Mouse (Mus musculus): ENCODE results near the gene Gm20388. TPM values are rescaled to one million over a fixed set of nuclear protein-coding genes. Genes with fewer than 3 reads are reported as not detected.
"Not testable (repeated sequence)": the region's sequence is repeated elsewhere in the genome, so short reads cannot be mapped to it uniquely, and the experiment has no call there.

Gene Gm20388
- polyA plus RNA-seq, 1 experiment from 2014 or later: not detected

DNA sequence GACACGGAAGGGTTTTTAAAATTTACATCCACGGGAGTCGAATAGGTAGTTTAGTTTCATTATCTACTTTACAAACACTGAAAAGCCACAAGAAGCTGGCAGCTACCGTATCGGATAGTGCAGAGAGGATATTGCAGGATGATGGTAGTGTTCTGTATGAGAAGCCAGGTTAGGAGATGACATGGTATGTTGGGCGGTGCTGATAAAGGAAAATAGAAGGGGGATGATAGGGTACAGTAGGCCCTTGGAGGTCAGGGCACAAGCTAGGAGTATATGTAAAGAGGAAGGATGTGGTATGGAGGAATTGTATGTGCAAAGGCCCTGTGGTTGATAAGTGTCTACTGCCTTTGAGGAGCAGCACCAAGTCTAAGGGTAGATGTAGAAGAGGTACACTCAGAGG, 3543.9 kb downstream of the Gm20388 start:
- H3K27me3 ChIP-seq: no peaks in the 10 kb centered on the region
- peaks cover 81% of the 10 kb centered on the region for H3K36me3 ChIP-seq
- no peak overlapping the region for H3K27ac ChIP-seq
- no peak for ATAC-seq (ENCODE audit: insufficient number of reproducible peaks, insufficient read depth, low FRiP score, low TSS enrichment)
- H3K4me2 ChIP-seq (replicated peaks): no peak overlapping the region
- WGBS: 90% methylated on average over 6 of the region's 6 CpGs
- H3K9ac ChIP-seq: no peak overlapping the region
- no peaks in the 10 kb centered on the region for H3K4me1 ChIP-seq
- no peak overlapping the region for H3K4me3 ChIP-seq
- no peaks in the 10 kb centered on the region for H3K9me3 ChIP-seq

DNA sequence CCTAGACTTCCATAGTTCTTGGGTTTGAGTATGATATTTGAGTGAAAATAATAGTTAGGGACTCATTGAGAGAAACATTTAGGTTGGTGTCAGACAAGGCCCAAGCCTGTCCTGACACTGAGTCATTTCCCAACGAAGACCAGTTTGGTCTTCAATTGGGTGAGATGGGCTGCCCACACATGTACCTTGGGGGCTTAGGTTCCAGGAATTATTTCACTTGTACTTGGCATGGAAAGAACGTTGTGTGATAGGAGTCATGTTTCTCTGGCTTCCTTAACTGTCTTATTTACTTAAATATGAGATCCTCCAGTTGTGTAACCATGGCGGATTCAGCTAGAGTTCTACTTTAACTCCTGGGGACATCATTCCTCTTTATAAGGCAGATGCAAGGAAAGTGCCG, 3553.0 kb downstream of the Gm20388 start:
- no peak overlapping the region for H3K4me3 ChIP-seq
- ATAC-seq (ENCODE audit: insufficient number of reproducible peaks, insufficient read depth, low FRiP score, low TSS enrichment): no peak
- H3K36me3 ChIP-seq: peaks cover 45% of the 10 kb centered on the region
- H3K4me1 ChIP-seq: no peaks in the 10 kb centered on the region
- no peak overlapping the region for H3K9ac ChIP-seq
- no peaks in the 10 kb centered on the region for H3K27me3 ChIP-seq
- no peak overlapping the region for H3K4me2 ChIP-seq (replicated peaks)
- WGBS: 78% methylated on average over 4 of the region's 4 CpGs
- no peaks in the 10 kb centered on the region for H3K9me3 ChIP-seq
- no peak overlapping the region for H3K27ac ChIP-seq

DNA sequence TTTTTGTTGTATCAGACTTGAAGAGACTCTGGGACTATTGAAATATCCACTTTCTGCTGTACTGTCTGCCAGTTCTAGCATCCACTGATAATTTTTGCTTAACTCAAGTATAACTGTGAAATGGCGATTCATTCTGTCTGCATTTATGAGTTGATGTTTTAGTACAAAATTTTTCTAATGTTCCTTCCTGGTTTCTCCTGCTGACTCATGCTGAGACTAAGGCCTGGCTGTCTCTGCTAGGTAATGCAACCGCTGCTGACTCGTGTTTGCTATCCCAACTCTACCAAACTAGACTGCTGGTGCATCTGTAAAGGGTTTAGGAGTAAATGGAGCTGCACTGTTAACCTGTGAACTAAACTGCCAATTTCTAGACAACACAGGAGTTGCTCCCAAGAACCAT, 3556.8 kb downstream of the Gm20388 start:
- Histone ChIP-seq H3K4me2 (replicated peaks) (no peak overlapping the region), H3K4me3 (no peak overlapping the region), H3K4me1 (no peaks in the 10 kb centered on the region), H3K27ac (no peak overlapping the region), H3K9me3 (no peaks in the 10 kb centered on the region), H3K27me3 (no peaks in the 10 kb centered on the region), H3K36me3 (peaks cover 11% of the 10 kb centered on the region), H3K9ac (no peak overlapping the region)
- ATAC-seq (ENCODE audit: insufficient number of reproducible peaks, insufficient read depth, low FRiP score, low TSS enrichment): no peak
- 71% methylated on average over 3 of the region's 3 CpGs for WGBS

DNA sequence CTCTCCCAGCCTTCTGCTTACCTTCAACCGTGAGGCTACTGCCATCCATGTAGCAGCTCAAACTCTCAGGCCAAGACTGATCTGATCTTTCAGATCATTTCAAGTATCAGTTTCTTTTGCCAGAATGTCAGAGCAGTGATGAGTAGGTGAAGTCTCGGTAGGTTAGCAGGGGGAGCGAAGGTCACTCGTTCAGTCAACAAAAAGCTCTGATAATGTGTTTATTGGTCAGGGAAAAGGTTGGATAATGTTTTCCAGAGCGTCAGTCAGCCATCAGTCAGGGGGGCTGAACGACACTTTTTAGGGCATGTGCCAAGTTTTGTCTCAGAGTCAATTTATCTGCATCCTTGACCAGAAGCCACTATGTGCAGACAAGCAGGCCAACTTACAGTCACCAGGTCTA, 3562.3 kb downstream of the Gm20388 start:
- not testable (repeated sequence) for H3K27ac ChIP-seq; ATAC-seq (ENCODE audit: insufficient number of reproducible peaks, insufficient read depth, low FRiP score, low TSS enrichment); H3K36me3 ChIP-seq; H3K9me3 ChIP-seq; H3K27me3 ChIP-seq; H3K4me1 ChIP-seq; H3K9ac ChIP-seq; H3K4me2 ChIP-seq (replicated peaks); H3K4me3 ChIP-seq
- WGBS: 63% methylated on average over 6 of the region's 6 CpGs

DNA sequence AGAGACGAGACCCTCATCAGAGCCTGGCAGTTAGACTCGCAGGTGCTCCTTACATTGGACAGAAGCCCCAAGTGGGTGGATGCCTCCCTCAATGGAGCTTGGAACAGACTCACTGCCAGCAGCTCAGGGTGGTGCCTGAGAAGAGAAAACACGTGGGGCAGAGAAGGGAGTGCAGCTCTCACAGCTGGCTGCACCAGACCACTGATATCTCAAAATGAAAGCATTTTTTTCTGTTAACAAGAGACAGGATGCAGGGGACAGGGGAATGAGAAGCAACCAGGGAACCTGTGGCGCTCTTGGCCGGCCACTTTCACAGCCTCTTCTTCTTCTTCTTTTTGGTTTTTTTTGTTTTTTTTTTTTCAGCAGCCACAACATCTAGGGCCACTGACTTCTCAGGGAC, 3563.9 kb downstream of the Gm20388 start:
- ATAC-seq (ENCODE audit: insufficient number of reproducible peaks, insufficient read depth, low FRiP score, low TSS enrichment); H3K9me3 ChIP-seq; H3K9ac ChIP-seq; H3K27me3 ChIP-seq; H3K27ac ChIP-seq; H3K4me3 ChIP-seq; H3K4me2 ChIP-seq (replicated peaks); H3K36me3 ChIP-seq: not testable (repeated sequence)
- WGBS: 65% methylated on average over 5 of the region's 5 CpGs
- H3K4me1 ChIP-seq: peaks cover 15% of the 10 kb centered on the region

DNA sequence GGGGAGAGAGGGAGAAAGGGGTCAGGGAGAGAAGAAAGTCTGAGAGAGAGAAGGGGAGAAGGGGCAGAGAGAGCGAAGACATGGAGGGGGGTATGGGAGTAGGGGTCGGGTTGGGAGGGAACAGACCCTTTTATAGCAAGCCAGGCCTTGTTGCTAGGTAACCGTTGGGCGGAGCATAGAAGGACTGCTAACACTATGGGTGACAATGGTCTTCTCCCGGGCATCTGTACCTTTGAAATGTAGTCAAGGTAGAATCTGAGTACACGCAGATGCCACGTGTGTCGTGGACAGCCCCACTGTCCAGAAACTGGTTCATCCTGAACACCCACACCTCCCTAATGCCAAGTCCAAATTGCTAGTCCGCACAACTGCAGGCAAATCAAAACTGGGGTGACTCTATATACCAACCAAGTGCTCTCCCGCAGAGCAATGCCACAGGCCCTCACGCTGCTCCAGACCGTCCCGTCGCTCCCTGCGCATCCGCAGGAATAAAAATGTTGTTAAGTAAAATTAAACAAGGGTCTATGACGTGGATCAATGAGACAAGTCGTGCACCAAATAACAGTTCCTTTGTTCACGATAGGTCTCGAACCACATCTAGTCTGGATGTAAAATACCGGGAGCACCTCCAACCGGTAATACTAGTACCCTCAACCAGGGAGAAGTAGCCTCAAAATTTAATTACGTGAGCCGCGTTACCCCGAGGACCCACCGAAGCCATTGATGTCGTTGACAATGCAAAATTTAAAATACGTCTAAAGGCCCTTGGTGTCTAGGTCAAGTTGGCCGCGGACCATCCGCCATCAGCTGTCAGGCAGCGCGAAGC, 3566.5 kb downstream of the Gm20388 start:
- H3K27me3 ChIP-seq: no peaks in the 10 kb centered on the region
- peak overlapping the region; percentile 66 for H3K4me3 ChIP-seq
- H3K9ac ChIP-seq: peak overlapping the region; percentile 75
- 9% methylated on average over 34 of the region's 34 CpGs for WGBS
- H3K36me3 ChIP-seq: peaks cover 16% of the 10 kb centered on the region
- H3K9me3 ChIP-seq: no peaks in the 10 kb centered on the region
- peak overlapping the region; percentile 91; the same call in 1 of the 2 replicates for H3K27ac ChIP-seq
- peaks cover 15% of the 10 kb centered on the region for H3K4me1 ChIP-seq
- peak; percentile 43; the same call in 1 of the 2 replicates for ATAC-seq (ENCODE audit: insufficient number of reproducible peaks, insufficient read depth, low FRiP score, low TSS enrichment)
- peak overlapping the region; percentile 87 for H3K4me2 ChIP-seq (replicated peaks)

DNA sequence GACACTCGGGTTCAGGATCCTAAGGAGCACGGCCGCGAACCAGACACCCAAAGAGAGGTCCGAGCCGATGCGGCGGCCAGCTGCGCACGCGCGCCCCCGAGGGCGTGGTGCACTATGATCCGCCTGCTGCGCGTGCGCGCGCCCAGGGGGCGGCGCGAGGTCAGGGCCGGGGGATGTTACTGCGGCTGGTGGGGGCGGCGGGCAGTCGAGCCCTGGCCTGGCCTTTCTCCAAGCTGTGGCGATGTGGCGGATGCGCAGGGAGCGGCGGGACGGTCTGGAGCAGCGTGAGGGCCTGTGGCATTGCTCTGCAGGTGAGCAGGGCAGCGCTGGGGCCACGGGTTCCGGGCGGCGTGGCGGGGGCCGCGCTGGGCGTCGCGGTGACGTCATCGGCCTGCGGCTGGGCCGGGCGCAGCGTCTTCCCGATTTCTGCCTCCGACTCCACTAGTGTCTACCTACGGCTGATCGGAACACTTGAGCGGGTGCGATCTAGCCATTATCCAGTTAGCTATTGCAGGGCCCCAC, 3567.2 kb downstream of the Gm20388 start, which contains the start of gene Afg3l1:
Afg3l1 (plus strand) TSS at position 167 of the 522 bp plus-strand sequence.
- Histone ChIP-seq H3K4me3 (peak within 1 kb of the TSS; percentile 66), H3K9ac (peak within 1 kb of the TSS; percentile 75), H3K27me3 (no peaks in the 10 kb centered on the region), H3K27ac (peak within 1 kb of the TSS; percentile 91), H3K36me3 (peaks cover 23% of the 10 kb centered on the region), H3K4me2 (replicated peaks) (peak within 1 kb of the TSS; percentile 87), H3K4me1 (peaks cover 15% of the 10 kb centered on the region), H3K9me3 (no peaks in the 10 kb centered on the region)
- peak; percentile 85 for ATAC-seq (ENCODE audit: insufficient number of reproducible peaks, insufficient read depth, low FRiP score, low TSS enrichment)
- WGBS: under 1% methylated on average over 58 of the region's 58 CpGs

DNA sequence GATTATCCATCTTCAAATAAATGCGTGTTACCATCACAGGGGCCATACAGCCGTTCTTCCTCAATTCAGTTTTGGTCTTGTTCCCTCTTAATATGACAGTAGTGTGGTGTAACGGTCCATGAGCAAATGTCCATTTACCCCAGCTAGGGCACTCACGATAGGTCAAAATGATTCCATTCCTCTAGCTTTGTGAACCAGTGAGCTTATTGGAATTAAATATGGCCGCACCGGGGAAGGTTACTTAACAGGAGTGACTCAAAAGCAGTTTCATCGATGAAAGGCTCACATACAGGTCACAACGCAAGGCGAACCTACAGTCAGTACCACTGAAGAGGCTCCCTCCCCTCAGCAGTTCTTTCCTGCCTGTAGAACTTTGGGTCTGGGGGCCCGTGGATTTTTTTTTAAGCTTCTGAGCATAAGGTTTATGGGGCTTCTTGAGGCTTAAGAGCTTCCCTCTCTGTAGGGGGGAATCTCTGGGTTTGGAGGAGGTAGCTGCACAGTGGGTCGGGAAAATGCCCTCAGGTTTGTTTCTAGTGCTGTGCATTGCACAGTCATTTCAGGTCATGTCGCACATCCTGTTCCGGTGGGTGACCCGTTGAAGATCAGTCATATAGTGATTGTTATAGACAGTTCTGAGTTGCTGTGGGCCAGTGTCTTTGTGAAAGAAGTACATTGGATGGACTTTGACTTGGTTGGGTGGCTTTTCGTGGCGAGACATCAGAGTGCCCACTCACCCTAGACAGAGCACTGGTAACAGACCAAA, 3568.0 kb downstream of the Gm20388 start:
- peaks cover 15% of the 10 kb centered on the region for H3K4me1 ChIP-seq
- 36% methylated on average over 16 of the region's 16 CpGs for WGBS
- H3K9ac ChIP-seq: peak overlapping the region; percentile 75
- no peak for ATAC-seq (ENCODE audit: insufficient number of reproducible peaks, insufficient read depth, low FRiP score, low TSS enrichment)
- peaks cover 28% of the 10 kb centered on the region for H3K36me3 ChIP-seq
- peak overlapping the region; percentile 66 for H3K4me3 ChIP-seq
- H3K9me3 ChIP-seq: no peaks in the 10 kb centered on the region
- no peaks in the 10 kb centered on the region for H3K27me3 ChIP-seq
- peak overlapping the region; percentile 91 for H3K27ac ChIP-seq
- peak overlapping the region; percentile 87 for H3K4me2 ChIP-seq (replicated peaks)

DNA sequence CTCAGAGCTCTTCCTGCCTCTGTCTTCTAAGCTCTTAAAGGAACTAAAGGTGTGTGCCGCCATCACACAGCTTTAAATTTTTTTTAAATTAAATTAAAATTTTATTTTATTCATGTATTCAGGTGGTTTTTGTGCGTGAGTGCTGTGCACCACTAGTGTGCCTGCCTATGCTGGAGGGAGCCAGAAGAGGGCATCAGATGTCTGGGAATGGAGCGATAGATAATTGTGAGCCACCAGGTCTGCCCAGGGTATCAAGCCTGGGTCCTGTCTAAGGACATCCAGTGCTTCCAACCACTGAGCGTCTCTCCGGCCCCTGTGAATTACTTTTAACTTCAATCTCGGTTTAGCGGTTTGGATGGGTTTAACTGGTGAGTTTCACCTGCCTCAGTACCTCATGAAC, 3572.0 kb downstream of the Gm20388 start:
- Histone ChIP-seq H3K4me3 (no peak overlapping the region), H3K4me2 (replicated peaks) (no peak overlapping the region), H3K9me3 (no peaks in the 10 kb centered on the region), H3K36me3 (peaks cover 61% of the 10 kb centered on the region), H3K9ac (no peak overlapping the region), H3K4me1 (peaks cover 9% of the 10 kb centered on the region), H3K27me3 (no peaks in the 10 kb centered on the region), H3K27ac (no peak overlapping the region)
- 86% methylated on average over 7 of the region's 7 CpGs for WGBS
- no peak for ATAC-seq (ENCODE audit: insufficient number of reproducible peaks, insufficient read depth, low FRiP score, low TSS enrichment)

DNA sequence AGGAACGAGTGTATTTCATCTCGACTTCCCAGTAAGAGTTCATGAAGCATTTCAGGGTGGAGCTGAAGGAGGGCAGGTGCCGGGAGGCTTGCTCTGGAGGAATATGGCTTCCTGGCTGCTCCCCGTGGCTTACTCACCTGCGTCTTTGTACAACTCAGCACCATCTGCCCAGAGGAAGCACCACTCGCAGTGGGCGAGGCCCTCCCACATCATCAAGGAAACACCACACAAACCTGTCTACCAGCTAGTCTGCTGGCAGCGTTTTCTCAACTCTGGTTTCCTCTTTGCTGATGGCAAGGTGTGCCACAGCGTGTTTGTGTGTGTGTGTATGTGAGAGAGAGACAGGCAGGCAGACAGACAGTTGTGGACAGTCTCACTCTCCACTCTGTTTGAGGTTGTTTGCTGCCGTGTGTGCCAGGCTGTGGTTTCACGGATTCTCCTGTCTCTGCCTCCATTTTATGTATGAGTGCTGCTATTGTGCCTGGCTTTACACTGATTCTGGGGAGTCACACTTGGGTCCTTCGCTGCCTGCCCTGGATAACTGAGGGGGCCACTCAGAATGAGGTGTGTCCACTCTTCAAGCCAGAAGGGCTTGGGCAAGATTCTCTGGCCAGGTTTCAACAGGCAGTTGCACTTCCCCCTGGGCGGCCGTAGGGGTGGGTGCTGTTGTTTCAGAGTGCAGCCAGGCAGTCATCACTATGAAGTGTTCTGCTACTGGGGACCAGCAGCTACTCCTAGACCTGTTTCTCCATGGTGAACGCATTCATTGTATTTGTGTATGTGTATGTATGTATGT, 3580.8 kb downstream of the Gm20388 start:
- Histone ChIP-seq H3K4me1 (no peaks in the 10 kb centered on the region), H3K27ac (no peak overlapping the region), H3K4me2 (replicated peaks) (no peak overlapping the region), H3K36me3 (peaks cover 96% of the 10 kb centered on the region), H3K9ac (no peak overlapping the region), H3K4me3 (no peak overlapping the region), H3K9me3 (no peaks in the 10 kb centered on the region), H3K27me3 (no peaks in the 10 kb centered on the region)
- ATAC-seq (ENCODE audit: insufficient number of reproducible peaks, insufficient read depth, low FRiP score, low TSS enrichment): no peak
- 90% methylated on average over 15 of the region's 15 CpGs for WGBS

DNA sequence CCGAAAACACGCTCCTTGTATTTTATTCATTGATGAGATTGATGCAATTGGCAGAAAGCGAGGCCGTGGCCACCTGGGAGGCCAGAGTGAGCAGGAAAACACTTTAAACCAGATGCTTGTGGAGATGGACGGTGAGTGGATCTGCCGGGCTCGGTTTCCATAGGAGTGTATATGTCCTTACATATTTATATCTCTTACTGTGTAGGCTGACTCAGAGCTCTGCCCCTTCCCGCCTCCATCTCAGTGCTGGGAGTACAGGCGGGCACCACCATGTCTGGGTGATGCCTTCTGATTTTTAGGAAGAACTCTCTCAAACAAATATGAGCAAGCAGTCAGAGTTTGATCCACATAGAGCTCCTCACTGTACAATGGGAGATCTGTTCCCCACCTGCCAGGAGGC, 3582.3 kb downstream of the Gm20388 start:
- Histone ChIP-seq H3K36me3 (peaks cover 95% of the 10 kb centered on the region), H3K27me3 (no peaks in the 10 kb centered on the region), H3K4me3 (no peak overlapping the region), H3K9ac (no peak overlapping the region), H3K9me3 (no peaks in the 10 kb centered on the region), H3K4me1 (no peaks in the 10 kb centered on the region), H3K4me2 (replicated peaks) (no peak overlapping the region), H3K27ac (no peak overlapping the region)
- WGBS: 97% methylated on average over 9 of the region's 9 CpGs
- ATAC-seq (ENCODE audit: insufficient number of reproducible peaks, insufficient read depth, low FRiP score, low TSS enrichment): no peak
